Mouse (Mus musculus): ENCODE data around the gene Olfr1333. TPM values are rescaled to one million over a fixed set of nuclear protein-coding genes. Genes with fewer than 3 reads are reported as not detected.
"Not testable (repeated sequence)": the region's sequence is repeated elsewhere in the genome, so short reads cannot be mapped to it uniquely, and the experiment has no call there.

Gene Olfr1333
- polyA plus RNA-seq (2014; fragmentation: Nextera tagmentation; extraction: Ambion mirVana): not detected in 2 replicates

- no peak within 1 kb of the TSS for H3K27ac ChIP-seq (ENCODE audit: low read length)
- no peak for ATAC-seq (ENCODE audit: insufficient number of reproducible peaks, insufficient read depth, low FRiP score, low read depth)
- WGBS: 96% methylated on average over 1 of the region's 1 CpGs
These were observed at the start of gene Olfr1333 for GRCm38 (mm10) chr4:118836179-118836578. Gene Olfr1333 (minus strand): TSS chr4:118836279.

GRCm38 (mm10) chr4:118867566-118867965 lies 31.5 kb upstream of the Olfr1333 start:
- Histone ChIP-seq H3K27ac (ENCODE audit: low read length) (no peak overlapping the region), H3K9me3 (ENCODE audit: control insufficient read depth, low read depth, low read length) (no peaks in the 10 kb centered on the region), H3K36me3 (ENCODE audit: control insufficient read depth, insufficient read depth, low read length) (no peaks in the 10 kb centered on the region), H3K4me2 (replicated peaks; ENCODE audit: low read depth, low read length) (no peak overlapping the region), H3K4me3 (ENCODE audit: low read depth, low read length) (no peak overlapping the region), H3K9ac (replicated peaks; ENCODE audit: low read depth, low read length) (no peak overlapping the region), H3K4me1 (ENCODE audit: control insufficient read depth, insufficient read depth, low read length) (no peaks in the 10 kb centered on the region), H3K27me3 (ENCODE audit: control insufficient read depth, insufficient read depth, low read length) (no peaks in the 10 kb centered on the region)
- ATAC-seq (ENCODE audit: insufficient number of reproducible peaks, insufficient read depth, low FRiP score, low read depth): no peak

More at GRCm38 (mm10) chr4:118836179-118836578, at the start of gene Olfr1333:
- no peaks in the 10 kb centered on the region for H3K4me1 ChIP-seq (ENCODE audit: control insufficient read depth, insufficient read depth, low read length)
- no peak within 1 kb of the TSS for H3K4me2 ChIP-seq (replicated peaks; ENCODE audit: low read depth, low read length)
- no peaks in the 10 kb centered on the region for H3K36me3 ChIP-seq (ENCODE audit: control insufficient read depth, insufficient read depth, low read length)
- no peaks in the 10 kb centered on the region for H3K9me3 ChIP-seq (ENCODE audit: control insufficient read depth, low read depth, low read length)
- H3K4me3 ChIP-seq (ENCODE audit: low read depth, low read length): no peak within 1 kb of the TSS
- H3K27me3 ChIP-seq (ENCODE audit: control insufficient read depth, insufficient read depth, low read length): no peaks in the 10 kb centered on the region
- H3K9ac ChIP-seq (replicated peaks; ENCODE audit: low read depth, low read length): no peak within 1 kb of the TSS

GRCm38 (mm10) chr4:118864349-118864748 lies 28.3 kb upstream of the Olfr1333 start, which contains the start of gene Olfr1331:
Gene Olfr1331 (plus strand): TSS chr4:118864649.
- ATAC-seq (ENCODE audit: insufficient number of reproducible peaks, insufficient read depth, low FRiP score, low read depth): no peak
- H3K9me3 ChIP-seq (ENCODE audit: control insufficient read depth, low read depth, low read length): no peaks in the 10 kb centered on the region
- H3K4me2 ChIP-seq (replicated peaks; ENCODE audit: low read depth, low read length): no peak within 1 kb of the TSS
- H3K27ac ChIP-seq (ENCODE audit: low read length): no peak within 1 kb of the TSS
- H3K4me3 ChIP-seq (ENCODE audit: low read depth, low read length): no peak within 1 kb of the TSS
- no peaks in the 10 kb centered on the region for H3K4me1 ChIP-seq (ENCODE audit: control insufficient read depth, insufficient read depth, low read length)
- no peak within 1 kb of the TSS for H3K9ac ChIP-seq (replicated peaks; ENCODE audit: low read depth, low read length)
- 92% methylated on average over 1 of the region's 1 CpGs for WGBS
- no peaks in the 10 kb centered on the region for H3K27me3 ChIP-seq (ENCODE audit: control insufficient read depth, insufficient read depth, low read length)
- no peaks in the 10 kb centered on the region for H3K36me3 ChIP-seq (ENCODE audit: control insufficient read depth, insufficient read depth, low read length)

- Histone ChIP-seq H3K27me3 (ENCODE audit: control insufficient read depth, insufficient read depth, low read length) (no peaks in the 10 kb centered on the region), H3K4me1 (ENCODE audit: control insufficient read depth, insufficient read depth, low read length) (no peaks in the 10 kb centered on the region), H3K9ac (replicated peaks; ENCODE audit: low read depth, low read length) (no peak overlapping the region), H3K9me3 (ENCODE audit: control insufficient read depth, low read depth, low read length) (no peaks in the 10 kb centered on the region), H3K27ac (ENCODE audit: low read length) (no peak overlapping the region), H3K4me2 (replicated peaks; ENCODE audit: low read depth, low read length) (no peak overlapping the region), H3K4me3 (ENCODE audit: low read depth, low read length) (no peak overlapping the region), H3K36me3 (ENCODE audit: control insufficient read depth, insufficient read depth, low read length) (no peaks in the 10 kb centered on the region)
- no peak for ATAC-seq (ENCODE audit: insufficient number of reproducible peaks, insufficient read depth, low FRiP score, low read depth)
- 72% methylated on average over 4 of the region's 4 CpGs for WGBS
These were observed 26.6 kb upstream of the Olfr1333 start for GRCm38 (mm10) chr4:118862704-118863103.

GRCm38 (mm10) chr4:118861791-118862190 lies 25.7 kb upstream of the Olfr1333 start:
- 85% methylated on average over 1 of the region's 1 CpGs for WGBS
- H3K9ac ChIP-seq (replicated peaks; ENCODE audit: low read depth, low read length): no peak overlapping the region
- H3K36me3 ChIP-seq (ENCODE audit: control insufficient read depth, insufficient read depth, low read length): no peaks in the 10 kb centered on the region
- H3K27me3 ChIP-seq (ENCODE audit: control insufficient read depth, insufficient read depth, low read length): no peaks in the 10 kb centered on the region
- H3K4me3 ChIP-seq (ENCODE audit: low read depth, low read length): no peak overlapping the region
- ATAC-seq (ENCODE audit: insufficient number of reproducible peaks, insufficient read depth, low FRiP score, low read depth): no peak
- H3K9me3 ChIP-seq (ENCODE audit: control insufficient read depth, low read depth, low read length): no peaks in the 10 kb centered on the region
- no peak overlapping the region for H3K4me2 ChIP-seq (replicated peaks; ENCODE audit: low read depth, low read length)
- no peaks in the 10 kb centered on the region for H3K4me1 ChIP-seq (ENCODE audit: control insufficient read depth, insufficient read depth, low read length)
- H3K27ac ChIP-seq (ENCODE audit: low read length): no peak overlapping the region

GRCm38 (mm10) chr4:118818921-118819320 lies 17.2 kb downstream of the Olfr1333 start:
- no peaks in the 10 kb centered on the region for H3K4me1 ChIP-seq (ENCODE audit: control insufficient read depth, insufficient read depth, low read length)

GRCm38 (mm10) chr4:118809844-118810243 lies 26.2 kb downstream of the Olfr1333 start, which contains the start of gene Olfr1335:
Gene Olfr1335 (minus strand): TSS chr4:118809944.
- Histone ChIP-seq H3K4me3 (ENCODE audit: low read depth, low read length) (no peak within 1 kb of the TSS), H3K9me3 (ENCODE audit: control insufficient read depth, low read depth, low read length) (no peaks in the 10 kb centered on the region), H3K27ac (ENCODE audit: low read length) (no peak within 1 kb of the TSS), H3K9ac (replicated peaks; ENCODE audit: low read depth, low read length) (no peak within 1 kb of the TSS), H3K27me3 (ENCODE audit: control insufficient read depth, insufficient read depth, low read length) (no peaks in the 10 kb centered on the region), H3K4me1 (ENCODE audit: control insufficient read depth, insufficient read depth, low read length) (no peaks in the 10 kb centered on the region), H3K4me2 (replicated peaks; ENCODE audit: low read depth, low read length) (no peak within 1 kb of the TSS), H3K36me3 (ENCODE audit: control insufficient read depth, insufficient read depth, low read length) (no peaks in the 10 kb centered on the region)
- 88% methylated on average over 4 of the region's 4 CpGs for WGBS
- ATAC-seq (ENCODE audit: insufficient number of reproducible peaks, insufficient read depth, low FRiP score, low read depth): no peak

More at GRCm38 (mm10) chr4:118818921-118819320, 17.2 kb downstream of the Olfr1333 start:
- WGBS: 97% methylated on average over 1 of the region's 1 CpGs
- no peaks in the 10 kb centered on the region for H3K36me3 ChIP-seq (ENCODE audit: control insufficient read depth, insufficient read depth, low read length)
- no peaks in the 10 kb centered on the region for H3K27me3 ChIP-seq (ENCODE audit: control insufficient read depth, insufficient read depth, low read length)
- H3K27ac ChIP-seq (ENCODE audit: low read length): no peak overlapping the region
- no peak overlapping the region for H3K4me3 ChIP-seq (ENCODE audit: low read depth, low read length)
- no peak overlapping the region for H3K9ac ChIP-seq (replicated peaks; ENCODE audit: low read depth, low read length)
- no peaks in the 10 kb centered on the region for H3K9me3 ChIP-seq (ENCODE audit: control insufficient read depth, low read depth, low read length)
- no peak overlapping the region for H3K4me2 ChIP-seq (replicated peaks; ENCODE audit: low read depth, low read length)
- ATAC-seq (ENCODE audit: insufficient number of reproducible peaks, insufficient read depth, low FRiP score, low read depth): no peak

GRCm38 (mm10) chr4:118792796-118793195 lies 43.3 kb downstream of the Olfr1333 start:
- not testable (repeated sequence) for H3K4me3 ChIP-seq (ENCODE audit: low read depth, low read length); H3K4me2 ChIP-seq (replicated peaks; ENCODE audit: low read depth, low read length); H3K36me3 ChIP-seq (ENCODE audit: control insufficient read depth, insufficient read depth, low read length); H3K9ac ChIP-seq (replicated peaks; ENCODE audit: low read depth, low read length); H3K27me3 ChIP-seq (ENCODE audit: control insufficient read depth, insufficient read depth, low read length); ATAC-seq (ENCODE audit: insufficient number of reproducible peaks, insufficient read depth, low FRiP score, low read depth); H3K4me1 ChIP-seq (ENCODE audit: control insufficient read depth, insufficient read depth, low read length); H3K9me3 ChIP-seq (ENCODE audit: control insufficient read depth, low read depth, low read length); H3K27ac ChIP-seq (ENCODE audit: low read length)

- no peaks in the 10 kb centered on the region for H3K4me1 ChIP-seq (ENCODE audit: control insufficient read depth, insufficient read depth, low read length)
- no peaks in the 10 kb centered on the region for H3K36me3 ChIP-seq (ENCODE audit: control insufficient read depth, insufficient read depth, low read length)
- no peaks in the 10 kb centered on the region for H3K9me3 ChIP-seq (ENCODE audit: control insufficient read depth, low read depth, low read length)
- ATAC-seq (ENCODE audit: insufficient number of reproducible peaks, insufficient read depth, low FRiP score, low read depth): no peak
- no peak within 1 kb of the TSS for H3K27ac ChIP-seq (ENCODE audit: low read length)
- no peak within 1 kb of the TSS for H3K4me2 ChIP-seq (replicated peaks; ENCODE audit: low read depth, low read length)
- H3K9ac ChIP-seq (replicated peaks; ENCODE audit: low read depth, low read length): no peak within 1 kb of the TSS
- WGBS: 82% methylated on average over 2 of the region's 2 CpGs
- no peak within 1 kb of the TSS for H3K4me3 ChIP-seq (ENCODE audit: low read depth, low read length)
- no peaks in the 10 kb centered on the region for H3K27me3 ChIP-seq (ENCODE audit: control insufficient read depth, insufficient read depth, low read length)
These were observed 53.6 kb downstream of the Olfr1333 start, which contains the start of gene Olfr1337 for GRCm38 (mm10) chr4:118782486-118782885. Gene Olfr1337 (minus strand): TSS chr4:118782586.

Measured in stomach, embryonic 14.5 days (tissue).